Mouse (Mus musculus) hindbrain, embryonic 11.5 days (tissue): ENCODE measurements at regions not wholly inside any gene's neighbourhood (a gene's known extent, or its start where the extent isn't known, plus 50 kb on each side); places are given as distances from the start of the nearest gene placed in this dataset.

Experiments
- ATAC-seq: fragments of 200-750 bp; cut with Nextera tagmentation; 2 replicates; pipeline ENCODE4 v1.8.0; 2017; ENCODE audit warnings: mild to moderate bottlenecking, moderate TSS enrichment, moderate library complexity; ENCODE audit not compliant: low FRiP score
- DNase-seq: peaks from one replicate; pipeline ENCODE4 v3.0.0-alpha.2; 2015; ENCODE audit warnings: low spot score
- H3K27ac ChIP-seq: fragments of 300-500 bp; sonication (generic); 2 replicates; pipeline ENCODE4 v1.5.1; 2014; ENCODE audit warnings: mild to moderate bottlenecking, low read depth, low read length
- H3K27me3 ChIP-seq: fragments of 300-500 bp; sonication (generic); 2 replicates; pipeline ENCODE4 v1.6.1; 2014; ENCODE audit warnings: mild to moderate bottlenecking, low read length, moderate library complexity, mixed read lengths; ENCODE audit not compliant: control insufficient read depth, insufficient read depth
- H3K36me3 ChIP-seq: fragments of 300-500 bp; sonication (generic); 2 replicates; pipeline ENCODE4 v1.6.1; 2014; ENCODE audit warnings: mild to moderate bottlenecking, low read length, moderate library complexity, mixed read lengths; ENCODE audit not compliant: control insufficient read depth, insufficient read depth
- H3K4me1 ChIP-seq: fragments of 300-500 bp; sonication (generic); replicated peaks from 2 replicates; pipeline ENCODE4 v1.6.1; 2014; ENCODE audit warnings: low read length, mixed read lengths; ENCODE audit not compliant: control insufficient read depth, insufficient read depth
- H3K4me2 ChIP-seq: fragments of 300-500 bp; sonication (generic); replicated peaks from 2 replicates; pipeline ENCODE4 v1.6.1; 2014; ENCODE audit warnings: mild to moderate bottlenecking, low read depth, low read length
- H3K4me3 ChIP-seq: fragments of 300-500 bp; sonication (generic); 2 replicates; pipeline ENCODE4 v1.5.1; 2014; ENCODE audit warnings: low read depth, low read length
- H3K9ac ChIP-seq: fragments of 300-500 bp; sonication (generic); 2 replicates; pipeline ENCODE4 v1.6.1; 2014; ENCODE audit warnings: low read depth, low read length
- H3K9me3 ChIP-seq: fragments of 300-500 bp; sonication (generic); 2 replicates; pipeline ENCODE4 v1.6.1; 2016; ENCODE audit warnings: low read length; ENCODE audit not compliant: control insufficient read depth
- WGBS: fragments of 180-500 bp; shearing (Covaris S2); extraction: QIAGEN DNeasy Blood & Tissue Kit; methylation state at CpG from one replicate; pipeline ENCODE4 v1.1.7; 2014; 5-methylcytosine and 5-hydroxymethylcytosine counted together

DNA sequence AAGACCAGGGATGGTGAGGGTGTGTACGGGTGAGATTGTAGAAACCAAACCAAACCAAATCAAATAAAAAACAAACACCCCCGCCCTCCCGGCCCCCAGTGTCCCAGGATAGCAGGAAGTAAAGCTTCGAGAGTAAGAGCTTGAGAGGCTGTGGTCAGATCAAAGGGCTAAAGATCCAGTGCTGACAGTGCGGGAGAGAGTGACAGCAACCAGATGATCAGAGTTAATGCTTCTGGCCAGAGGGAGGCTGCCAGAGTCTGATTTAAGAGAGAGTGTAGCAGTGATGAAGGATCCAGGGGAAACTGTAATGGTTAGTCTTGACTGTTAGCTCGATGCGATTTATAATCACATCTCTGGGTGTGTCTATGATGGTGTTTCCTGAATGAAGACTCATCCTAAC lies 467.3 kb downstream of the Tcerg1l start:
- no peak for ATAC-seq
- H3K27me3 ChIP-seq, result no peaks in the 10 kb centered on the region
- DNase-seq, result no peak

DNA sequence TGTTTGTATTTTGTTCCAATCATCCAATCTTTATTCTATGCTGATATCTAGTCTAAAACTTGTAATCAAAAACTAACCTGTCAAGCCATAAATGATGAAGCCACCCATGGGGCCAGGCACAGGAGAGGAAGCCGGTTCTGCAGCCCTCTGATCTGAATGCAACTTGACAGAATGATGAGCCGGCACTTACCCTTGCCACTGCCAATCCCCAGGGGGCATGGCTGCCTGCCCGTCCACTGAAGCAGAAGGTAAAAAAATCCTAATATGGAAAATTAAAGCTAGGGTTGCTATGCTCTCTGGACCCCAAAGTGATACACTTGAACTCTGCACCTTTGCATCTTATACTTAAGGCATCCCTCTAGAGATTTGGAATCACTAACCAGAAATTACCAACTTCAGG lies 461.6 kb downstream of the Tcerg1l start:
- 34% methylated on average over 3 of the region's 3 CpGs for WGBS
- Histone ChIP-seq H3K4me2 (no peak overlapping the region), H3K27ac (no peak overlapping the region), H3K36me3 (no peaks in the 10 kb centered on the region), H3K4me1 (no peaks in the 10 kb centered on the region; the same call in 1 of the 2 replicates), H3K9me3 (no peaks in the 10 kb centered on the region), H3K4me3 (no peak overlapping the region), H3K9ac (no peak overlapping the region), H3K27me3 (no peaks in the 10 kb centered on the region)
- ATAC-seq (no peak), DNase-seq (no peak)

More for the DNA sequence above, 467.3 kb downstream of the Tcerg1l start:
- H3K4me2 ChIP-seq, result no peak overlapping the region
- no peak overlapping the region for H3K4me3 ChIP-seq
- H3K9me3 ChIP-seq, result no peaks in the 10 kb centered on the region
- no peaks in the 10 kb centered on the region for H3K4me1 ChIP-seq
- no peak overlapping the region for H3K27ac ChIP-seq
- H3K9ac ChIP-seq, result no peak overlapping the region
- H3K36me3 ChIP-seq, result no peaks in the 10 kb centered on the region
- WGBS, result 56% methylated on average over 7 of the region's 7 CpGs

DNA sequence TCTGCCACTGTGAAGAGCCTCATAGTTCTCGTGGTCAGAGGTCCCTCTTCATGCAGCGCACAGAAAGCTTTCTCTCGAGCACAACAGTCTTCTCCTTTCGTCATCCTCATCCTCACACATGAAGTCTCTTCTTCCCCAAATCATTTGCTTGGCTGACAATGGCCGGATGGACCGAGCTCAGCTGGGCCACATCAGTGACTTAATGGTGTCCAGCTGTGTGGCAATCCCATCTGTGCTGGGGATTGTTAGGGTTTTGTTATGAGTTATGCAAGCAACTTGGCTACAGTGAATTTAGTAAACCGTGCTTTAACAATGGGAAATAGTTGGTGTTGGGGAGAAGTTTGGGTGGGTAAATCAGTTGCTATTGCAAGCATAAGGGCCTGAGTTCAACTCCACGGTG lies 458.4 kb downstream of the Tcerg1l start:
- 69% methylated on average over 8 of the region's 8 CpGs for WGBS
- Histone ChIP-seq H3K4me1 (no peaks in the 10 kb centered on the region; the same call in 1 of the 2 replicates), H3K36me3 (no peaks in the 10 kb centered on the region), H3K4me3 (no peak overlapping the region), H3K4me2 (no peak overlapping the region), H3K27me3 (no peaks in the 10 kb centered on the region), H3K9me3 (no peaks in the 10 kb centered on the region), H3K9ac (no peak overlapping the region), H3K27ac (no peak overlapping the region)
- DNase-seq (no peak), ATAC-seq (no peak)

DNA sequence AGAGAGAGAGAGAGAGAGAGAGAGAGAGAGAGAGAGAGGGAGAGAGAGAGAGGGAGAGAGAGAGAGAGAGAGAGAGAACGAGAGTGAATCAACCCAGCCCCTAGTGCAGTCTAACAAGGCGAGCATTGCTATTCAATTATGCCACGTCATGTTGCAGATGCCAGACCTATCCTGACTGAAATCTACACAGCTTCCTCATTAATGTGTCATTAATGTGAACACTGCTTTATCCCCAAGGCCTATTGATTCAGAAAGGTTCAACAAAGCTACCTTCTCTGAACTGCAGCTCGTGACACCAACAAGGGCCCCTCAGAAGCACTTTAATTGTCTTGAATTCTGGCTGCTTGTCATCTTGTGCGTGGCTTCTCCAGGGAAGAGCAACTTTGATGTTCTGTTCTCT lies 457.4 kb downstream of the Tcerg1l start:
- ATAC-seq, result no peak
- no peaks in the 10 kb centered on the region for H3K36me3 ChIP-seq
- H3K9me3 ChIP-seq, result no peaks in the 10 kb centered on the region

DNA sequence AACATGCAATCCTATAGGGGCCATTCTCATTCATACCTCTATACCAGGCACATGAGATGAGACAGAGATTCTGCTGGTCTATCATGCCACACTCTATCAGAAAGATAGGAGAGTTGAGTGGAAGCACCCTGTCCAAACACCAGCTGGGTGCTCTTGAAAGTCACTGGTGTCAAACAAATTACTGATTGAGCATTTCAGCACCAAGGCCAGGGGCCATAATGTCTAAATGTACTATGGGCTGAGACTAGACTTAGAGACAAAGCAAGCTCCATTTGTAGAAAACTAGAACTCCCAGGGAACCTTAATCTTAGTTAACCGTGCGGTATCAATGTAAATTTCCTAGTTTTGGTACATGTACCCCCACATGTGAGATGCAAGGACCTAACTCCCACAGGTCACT lies 452.5 kb downstream of the Tcerg1l start:
- H3K27me3 ChIP-seq, result no peaks in the 10 kb centered on the region
- no peak overlapping the region for H3K4me2 ChIP-seq
- 0 out of 2 replicates have a peak, but pooled peaks cover 4% of the 10 kb centered on the region for H3K4me1 ChIP-seq
- H3K4me3 ChIP-seq, result no peak overlapping the region
- 95% methylated on average over 2 of the region's 2 CpGs for WGBS
- DNase-seq (peak; percentile 44), ATAC-seq (no peak)
- no peak overlapping the region for H3K9ac ChIP-seq
- no peaks in the 10 kb centered on the region for H3K9me3 ChIP-seq
- no peak overlapping the region for H3K27ac ChIP-seq
- H3K36me3 ChIP-seq, result no peaks in the 10 kb centered on the region

More for the DNA sequence above, 457.4 kb downstream of the Tcerg1l start:
- Histone ChIP-seq H3K27ac (no peak overlapping the region), H3K4me1 (no peaks in the 10 kb centered on the region; the same call in 1 of the 2 replicates), H3K4me2 (no peak overlapping the region), H3K9ac (no peak overlapping the region), H3K27me3 (no peaks in the 10 kb centered on the region), H3K4me3 (no peak overlapping the region)
- WGBS, result 35% methylated on average over 5 of the region's 5 CpGs
- no peak for DNase-seq

DNA sequence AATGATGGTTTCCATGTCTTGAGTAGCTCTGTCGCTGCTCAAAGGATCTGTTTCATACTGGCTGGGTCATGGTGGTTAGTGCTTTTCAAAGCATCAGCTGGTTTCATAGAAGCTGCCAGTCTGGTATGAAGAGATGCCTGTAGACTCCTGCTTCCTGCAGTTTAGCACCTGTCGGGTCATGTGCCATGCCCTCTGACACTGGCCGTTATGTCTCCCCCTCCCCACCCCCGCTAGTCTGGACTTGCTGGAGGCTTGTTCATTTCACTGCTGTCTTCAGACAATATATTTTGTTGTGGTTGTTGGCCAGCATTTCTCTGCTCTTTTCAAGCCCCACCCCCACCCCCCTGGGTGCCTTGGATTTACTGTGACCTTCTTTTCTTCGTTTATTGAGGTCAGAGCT lies 450.1 kb downstream of the Tcerg1l start:
- Histone ChIP-seq H3K4me2 (no peak overlapping the region), H3K36me3 (no peaks in the 10 kb centered on the region), H3K9me3 (no peaks in the 10 kb centered on the region), H3K27ac (no peak overlapping the region), H3K4me3 (no peak overlapping the region), H3K27me3 (no peaks in the 10 kb centered on the region), H3K4me1 (0 out of 2 replicates have a peak, but pooled peaks cover 4% of the 10 kb centered on the region), H3K9ac (no peak overlapping the region)
- ATAC-seq (no peak), DNase-seq (no peak)
- WGBS, result 26% methylated on average over 5 of the region's 5 CpGs

DNA sequence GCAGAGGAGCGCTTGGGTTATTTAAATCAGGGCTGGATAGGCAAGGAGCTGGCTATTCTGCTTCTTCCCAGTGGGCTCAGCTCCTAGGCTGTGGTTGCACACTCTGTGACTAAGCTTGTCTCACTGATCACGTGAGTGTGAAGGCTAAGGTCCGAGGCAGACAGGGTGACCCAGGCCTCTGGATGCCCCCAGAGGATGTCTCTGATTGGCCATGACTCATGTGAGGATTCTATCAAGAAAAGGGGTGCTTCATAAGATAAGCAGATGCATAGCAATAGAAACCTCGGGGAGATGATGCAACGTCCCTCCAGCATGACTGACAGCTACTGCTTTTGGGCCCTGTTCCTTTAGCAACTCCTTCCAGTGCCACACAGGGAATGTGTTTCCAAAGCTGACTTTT lies 440.2 kb downstream of the Tcerg1l start:
- Histone ChIP-seq H3K27ac (no peak overlapping the region), H3K9ac (no peak overlapping the region), H3K9me3 (no peaks in the 10 kb centered on the region), H3K36me3 (no peaks in the 10 kb centered on the region), H3K27me3 (no peaks in the 10 kb centered on the region), H3K4me1 (no peaks in the 10 kb centered on the region), H3K4me3 (no peak overlapping the region), H3K4me2 (no peak overlapping the region)
- ATAC-seq (no peak), DNase-seq (no peak)
- WGBS, result 66% methylated on average over 5 of the region's 5 CpGs

DNA sequence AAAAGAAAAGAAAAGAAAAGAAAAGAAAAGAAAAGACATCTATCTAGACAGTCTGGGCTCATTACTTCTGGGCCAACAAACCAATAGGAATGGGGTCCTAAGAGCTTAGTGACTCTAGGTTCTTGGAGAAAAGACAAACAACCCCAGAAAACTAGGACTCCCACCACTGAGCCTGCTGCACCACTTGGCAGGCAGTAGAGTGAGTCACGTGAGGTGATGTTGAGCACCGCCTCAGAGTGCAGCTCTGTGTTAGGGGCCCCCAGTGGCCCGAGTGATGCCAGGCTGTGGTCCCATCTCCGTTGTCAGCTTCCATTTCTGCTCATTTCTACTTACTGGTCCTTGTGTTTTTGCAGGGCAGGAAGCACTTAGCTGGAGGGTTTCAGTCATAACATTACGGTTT lies 439.7 kb downstream of the Tcerg1l start:
- ATAC-seq (no peak), DNase-seq (no peak)
- Histone ChIP-seq H3K27me3 (no peaks in the 10 kb centered on the region), H3K9ac (no peak overlapping the region), H3K4me3 (no peak overlapping the region), H3K27ac (no peak overlapping the region), H3K36me3 (no peaks in the 10 kb centered on the region), H3K4me1 (no peaks in the 10 kb centered on the region), H3K9me3 (no peaks in the 10 kb centered on the region), H3K4me2 (no peak overlapping the region)
- WGBS, result 80% methylated on average over 5 of the region's 5 CpGs

DNA sequence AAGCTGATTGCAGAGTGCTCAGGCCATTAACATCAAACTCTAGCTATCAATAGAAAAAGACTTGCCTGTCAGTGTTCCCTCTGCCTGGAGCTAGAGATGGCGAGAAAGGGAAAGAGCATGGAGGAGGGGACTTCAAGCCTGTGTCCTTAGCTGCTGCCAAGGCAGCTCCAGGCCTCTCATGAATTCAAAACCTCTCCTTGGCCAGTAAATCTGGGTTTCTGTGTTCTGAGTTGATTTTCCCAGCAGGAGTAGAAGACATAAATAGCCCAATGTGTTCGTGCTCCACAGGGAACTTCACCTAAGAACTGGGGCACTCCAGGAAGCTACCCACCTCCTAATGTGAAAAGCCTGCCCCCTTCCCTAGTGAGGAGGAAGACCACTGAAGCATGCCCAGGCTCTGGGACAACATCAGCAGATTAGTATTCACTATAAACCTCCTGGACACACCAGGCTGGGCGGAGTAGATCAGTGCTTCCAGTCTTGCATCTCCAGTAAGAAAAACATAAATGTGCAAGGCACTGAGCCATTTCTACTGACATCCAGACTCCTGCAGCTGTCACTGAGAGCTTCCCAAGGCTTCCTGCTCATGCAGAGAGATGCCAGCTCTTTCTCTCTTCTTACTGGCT lies 433.9 kb downstream of the Tcerg1l start:
- Histone ChIP-seq H3K27me3 (no peaks in the 10 kb centered on the region), H3K36me3 (no peaks in the 10 kb centered on the region), H3K9me3 (no peaks in the 10 kb centered on the region), H3K4me2 (no peak overlapping the region), H3K27ac (no peak overlapping the region), H3K4me1 (no peaks in the 10 kb centered on the region), H3K4me3 (no peak overlapping the region), H3K9ac (no peak overlapping the region)
- 47% methylated on average over 3 of the region's 3 CpGs for WGBS
- DNase-seq (no peak), ATAC-seq (no peak)
